Comparison of ENCODE assay signal across 8 mouse cellular contexts in the genomic region with DNA sequence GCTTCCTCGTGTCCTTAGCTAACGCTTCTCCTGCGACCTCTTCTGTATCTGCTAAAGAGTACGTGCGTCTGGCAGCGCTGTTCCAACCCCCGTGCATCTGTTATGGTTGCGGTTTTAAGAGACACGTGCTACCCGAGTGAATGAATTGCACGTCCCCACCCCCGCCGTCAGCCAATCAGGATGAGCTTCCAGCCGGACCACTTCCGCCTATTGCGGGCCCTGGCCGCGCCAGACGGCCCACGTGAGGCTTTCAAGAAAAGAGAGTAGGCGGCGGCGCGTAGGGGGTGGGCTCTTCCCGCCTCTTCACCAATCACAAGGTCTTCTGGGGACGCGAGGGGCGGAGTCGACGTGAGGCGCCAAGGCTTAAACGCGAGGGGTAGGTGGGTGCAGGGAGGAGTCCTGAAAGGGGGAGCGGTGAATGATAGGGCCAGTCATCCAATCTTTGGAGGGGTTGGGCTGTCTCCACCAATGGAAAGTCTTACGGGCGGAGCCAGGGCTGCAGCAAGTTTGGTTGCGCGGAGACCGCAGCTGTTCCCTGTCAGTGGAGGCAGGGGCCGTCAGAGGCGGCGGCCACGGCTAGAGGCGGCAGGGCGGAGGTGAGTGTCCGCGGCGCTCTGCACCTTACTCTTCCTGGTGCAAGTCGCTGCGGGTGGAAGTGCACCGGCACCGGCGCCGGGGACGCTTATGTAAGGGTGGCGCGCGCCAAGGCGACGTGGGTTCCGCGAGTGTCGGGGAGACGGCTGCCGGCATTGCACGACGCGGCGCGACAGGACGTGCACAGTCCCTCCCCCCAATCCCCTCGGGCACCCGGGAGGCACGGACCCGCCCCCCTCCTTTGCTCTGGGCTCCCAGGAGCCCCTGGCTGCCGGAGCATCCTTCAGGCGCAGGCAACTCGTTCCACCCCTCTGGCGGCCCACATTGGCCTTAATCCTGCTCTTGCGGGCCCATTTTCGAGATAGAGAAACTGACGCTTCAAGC. TPM values are rescaled to one million over a fixed set of nuclear protein-coding genes. Genes with fewer than 3 reads are reported as not detected.
DNase-seq lines count a peak whose midpoint lies in the region; ATAC-seq lines count a peak whose summit lies in the region.

TSS of gene Pcx (plus strand) at position 487 of the 978 bp plus-strand sequence.

- WGBS in heart, embryonic 13.5 days = under 1% methylated on average over 82 of the region's 82 CpGs
- under 1% methylated on average over 82 of the region's 82 CpGs for WGBS in liver, embryonic 12.5 days (ENCODE audit: insufficient replicate concordance)
- WGBS in stomach, embryonic 15.5 days = under 1% methylated on average over 82 of the region's 82 CpGs

- DNase-seq in CD4-positive, CD25-positive, alpha-beta regulatory T cell, adult 2 months (ENCODE audit: low read depth, low spot score) = peak; percentile 99
- DNase-seq in fat pad, adult 2 months (ENCODE audit: extremely low read depth, low read depth, low spot score) = peak; percentile 97
- peak; percentile 98 for DNase-seq in kidney, postnatal 10 days
- DNase-seq in natural killer cell, adult 2 months (ENCODE audit: low spot score in 2 of 2) = peak; percentile 99

- H3K4me2 ChIP-seq in heart, embryonic 13.5 days = peak within 1 kb of the TSS; percentile 95
- peak within 1 kb of the TSS; percentile 93 for H3K4me2 ChIP-seq in liver, embryonic 12.5 days
- peak within 1 kb of the TSS; percentile 98 for H3K4me2 ChIP-seq in stomach, embryonic 15.5 days

- H3K9ac ChIP-seq in heart, embryonic 13.5 days = peak within 1 kb of the TSS; percentile 77
- peak within 1 kb of the TSS; percentile 80 for H3K9ac ChIP-seq in liver, embryonic 12.5 days
- H3K9ac ChIP-seq in stomach, embryonic 15.5 days = peak within 1 kb of the TSS; percentile 34; the same call in 1 of the 2 replicates

- peak within 1 kb of the TSS; percentile 83 for H3K27ac ChIP-seq in brown adipose tissue, adult 24 weeks (replicated peaks; ENCODE audit: low read depth, low read length)
- H3K27ac ChIP-seq in heart, embryonic 13.5 days (replicated peaks) = peak within 1 kb of the TSS; percentile 2; the same call in 1 of the 2 replicates
- H3K27ac ChIP-seq in liver, embryonic 12.5 days = peak within 1 kb of the TSS; percentile 75
- 0 out of 2 replicates have a peak within 1 kb of the TSS, but pooled peaks have one; percentile 41 for H3K27ac ChIP-seq in stomach, embryonic 15.5 days

- peak within 1 kb of the TSS; percentile 79 for H3K4me3 ChIP-seq in brown adipose tissue, adult 24 weeks (ENCODE audit: insufficient read depth, low read depth, low read length)
- H3K4me3 ChIP-seq in heart, embryonic 13.5 days = peak within 1 kb of the TSS; percentile 65
- peak within 1 kb of the TSS; percentile 83 for H3K4me3 ChIP-seq in liver, embryonic 12.5 days
- H3K4me3 ChIP-seq in stomach, embryonic 15.5 days (replicated peaks) = peak within 1 kb of the TSS; percentile 78

- peaks cover 10% of the 10 kb centered on the region for H3K27me3 ChIP-seq in heart, embryonic 13.5 days (replicated peaks)
- peaks cover 25% of the 10 kb centered on the region for H3K27me3 ChIP-seq in liver, embryonic 12.5 days (replicated peaks)
- no peaks in the 10 kb centered on the region for H3K27me3 ChIP-seq in stomach, embryonic 15.5 days (replicated peaks)

- no peaks in the 10 kb centered on the region for H3K36me3 ChIP-seq in heart, embryonic 13.5 days
- H3K36me3 ChIP-seq in liver, embryonic 12.5 days = no peaks in the 10 kb centered on the region
- no peaks in the 10 kb centered on the region for H3K36me3 ChIP-seq in stomach, embryonic 15.5 days

- no peaks in the 10 kb centered on the region for H3K9me3 ChIP-seq in heart, embryonic 13.5 days
- no peaks in the 10 kb centered on the region for H3K9me3 ChIP-seq in liver, embryonic 12.5 days (replicated peaks)
- no peaks in the 10 kb centered on the region for H3K9me3 ChIP-seq in stomach, embryonic 15.5 days

- peak; percentile 98 for ATAC-seq in heart, embryonic 13.5 days (ENCODE audit: extremely low read depth, insufficient number of reproducible peaks, low FRiP score, low TSS enrichment)
- ATAC-seq in liver, embryonic 12.5 days = peak; percentile 100
- ATAC-seq in stomach, embryonic 15.5 days (ENCODE audit: insufficient read depth, low FRiP score, low read depth) = peak; percentile 99

- H3K4me1 ChIP-seq in brown adipose tissue, adult 24 weeks (ENCODE audit: control insufficient read depth, insufficient read depth, insufficient read length, low read length) = peaks cover 4% of the 10 kb centered on the region
- H3K4me1 ChIP-seq in heart, embryonic 13.5 days = peaks cover 13% of the 10 kb centered on the region
- H3K4me1 ChIP-seq in liver, embryonic 12.5 days = peaks cover 29% of the 10 kb centered on the region
- H3K4me1 ChIP-seq in stomach, embryonic 15.5 days = peaks cover 12% of the 10 kb centered on the region

RNA-seq across cellular contexts. Expression of gene Pcx, which starts in this region (rescaled TPM):
- polyA plus RNA-seq in brown adipose tissue, adult 24 weeks (2012; ENCODE audit: insufficient read depth, insufficient read length, missing spikeins) = 328 and 343 TPM in 2 replicates
- polyA plus RNA-seq in heart, embryonic 13.5 days (2015; fragmentation: Nextera tagmentation; extraction: Ambion mirVana) = 11.6 and 13.1 TPM in 2 replicates
- 34.3 and 34.8 TPM in 2 replicates for polyA plus RNA-seq in liver, embryonic 12.5 days (2016; fragmentation: Nextera tagmentation; extraction: Ambion mirVana)
- 18.0 and 19.1 TPM in 2 replicates for polyA plus RNA-seq in stomach, embryonic 15.5 days (2015; fragmentation: Nextera tagmentation; extraction: Ambion mirVana)

Comparison
In these comparisons a context has a peak if more than half of its experiments do, and no peak if none do; other contexts are left out.
1. Peak in every context shown above with its lines: DNase-seq, ATAC-seq, H3K4me3 ChIP-seq and H3K27ac ChIP-seq.
2. H3K27ac ChIP-seq: peak in every context shown above with its lines; median percentile 83 in brown adipose tissue, adult 24 weeks; 75 in liver, embryonic 12.5 days; 41 in stomach, embryonic 15.5 days; 2 in heart, embryonic 13.5 days.